11 mouse cellular contexts compared by ENCODE assay signal in genomic region chr9:47803531-47804105, GRCm38 (mm10).
DNase-seq lines count a peak whose midpoint lies in the region; ATAC-seq lines count a peak whose summit lies in the region.
"Had no signal": no experiment of that assay in that cellular context is flagged by ENCODE, and none has a peak within 500 bp of the region (broad histone marks: within the 10 kb centered on the region; RNA-seq: fewer than 3 reads in every experiment).

No protein-coding gene starts in this region.

- H3K9me3 ChIP-seq in heart, embryonic 14.5 days (ENCODE audit: control insufficient read depth, low read length): no peaks in the 10 kb centered on the region
- no peaks in the 10 kb centered on the region for H3K9me3 ChIP-seq in hindbrain, embryonic 12.5 days (replicated peaks)
- no peaks in the 10 kb centered on the region for H3K9me3 ChIP-seq in neural tube, embryonic 15.5 days (replicated peaks)

- H3K4me3 ChIP-seq in heart, embryonic 14.5 days (ENCODE audit: control insufficient read depth in 1 of 2, insufficient read depth in 1 of 2, low read depth in 1 of 2, low read length in 2 of 2): no peak overlapping the region
- no peak overlapping the region for H3K4me3 ChIP-seq in hindbrain, embryonic 12.5 days
- no peak overlapping the region for H3K4me3 ChIP-seq in neural tube, embryonic 15.5 days (replicated peaks)
- H3K4me3 ChIP-seq: left cerebral cortex, adult 2 months had no signal

- whole genome bisulfite sequencing in heart, embryonic 14.5 days: 21% methylated on average over 13 of the region's 13 CpGs
- WGBS in hindbrain, embryonic 12.5 days: 49% methylated on average over 13 of the region's 13 CpGs
- WGBS in neural tube, embryonic 15.5 days: 65% methylated on average over 13 of the region's 13 CpGs

- no peak for ATAC-seq in heart, embryonic 14.5 days (ENCODE audit: insufficient number of reproducible peaks, insufficient read depth, low FRiP score, low read depth)
- no peak for ATAC-seq in hindbrain, embryonic 12.5 days (ENCODE audit: low FRiP score)
- ATAC-seq in neural tube, embryonic 15.5 days (ENCODE audit: low FRiP score): no peak
- ATAC-seq in erythroid progenitor cell, adult 5-6 weeks (replicated peaks; ENCODE audit: low FRiP score, poor library complexity, severe bottlenecking): no peak

- H3K4me1 ChIP-seq in heart, embryonic 14.5 days (ENCODE audit: control insufficient read depth in 2 of 2, insufficient read depth in 2 of 2, low read length in 2 of 2): peaks cover 3 to 11% of the 10 kb centered on the region in 2 experiments
- peaks cover 11% of the 10 kb centered on the region for H3K4me1 ChIP-seq in hindbrain, embryonic 12.5 days
- H3K4me1 ChIP-seq in neural tube, embryonic 15.5 days: 0 out of 2 replicates have a peak, but pooled peaks cover 4% of the 10 kb centered on the region

- H3K27ac ChIP-seq in heart, embryonic 14.5 days (replicated peaks in 1 of 2; ENCODE audit: control insufficient read depth in 1 of 2, insufficient read depth in 1 of 2, low read depth in 2 of 2, low read length in 2 of 2): no peak overlapping the region
- H3K27ac ChIP-seq in hindbrain, embryonic 12.5 days: 0 out of 2 replicates have a peak overlapping the region, but pooled peaks have one; percentile 24
- 0 out of 2 replicates have a peak overlapping the region, but pooled peaks have one; percentile 51 for H3K27ac ChIP-seq in neural tube, embryonic 15.5 days (replicated peaks)
- H3K27ac ChIP-seq: left cerebral cortex, adult 2 months had no signal

- no peak for DNase-seq in heart, adult 18-20 months
- peak; percentile 32 for DNase-seq in brain, adult 2 months (ENCODE audit: low read depth, low spot score)
- DNase-seq in layer of hippocampus, adult 8-10 months (ENCODE audit: low spot score in 2 of 2): no peak
- DNase-seq in layer of hippocampus, postnatal 25 days (ENCODE audit: extremely low spot score in 1 of 2, low spot score in 1 of 2): no peak
- DNase-seq: kidney, adult 9 months; lung, postnatal 14 days had no signal

- H3K27me3 ChIP-seq in heart, embryonic 14.5 days (ENCODE audit: control insufficient read depth, insufficient read depth, low read length): no peaks in the 10 kb centered on the region
- H3K27me3 ChIP-seq in hindbrain, embryonic 12.5 days: no peaks in the 10 kb centered on the region
- H3K27me3 ChIP-seq in neural tube, embryonic 15.5 days (replicated peaks): no peaks in the 10 kb centered on the region

- peak overlapping the region; percentile 43 for H3K4me2 ChIP-seq in heart, embryonic 14.5 days (ENCODE audit: low read length)
- no peak overlapping the region for H3K4me2 ChIP-seq in hindbrain, embryonic 12.5 days (replicated peaks)
- H3K4me2 ChIP-seq in neural tube, embryonic 15.5 days: no peak overlapping the region

- H3K36me3 ChIP-seq in heart, embryonic 14.5 days (ENCODE audit: control insufficient read depth, insufficient read depth, low read length): no peaks in the 10 kb centered on the region
- H3K36me3 ChIP-seq in hindbrain, embryonic 12.5 days: peaks cover 16% of the 10 kb centered on the region; the same call in 1 of the 2 replicates
- peaks cover 3% of the 10 kb centered on the region; the same call in 1 of the 2 replicates for H3K36me3 ChIP-seq in neural tube, embryonic 15.5 days

- no peak overlapping the region for H3K9ac ChIP-seq in heart, embryonic 14.5 days (ENCODE audit: low read length)
- H3K9ac ChIP-seq in hindbrain, embryonic 12.5 days: no peak overlapping the region
- no peak overlapping the region for H3K9ac ChIP-seq in neural tube, embryonic 15.5 days (replicated peaks)

Comparison
In these comparisons a context has a peak if more than half of its experiments do, and no peak if none do; other contexts are left out.
1. H3K27ac ChIP-seq: peak in hindbrain, embryonic 12.5 days (single experiment) and neural tube, embryonic 15.5 days (single experiment); none in heart, embryonic 14.5 days (0 of 2).